Mouse (Mus musculus): ENCODE data around the gene Sdk1. TPM values are rescaled to one million over a fixed set of nuclear protein-coding genes. Genes with fewer than 3 reads are reported as not detected.

Gene Sdk1
- total and polyA plus RNA-seq, 2 experiments from 2014 or later: 1.5 to 13.6 TPM

GRCm38 (mm10) chr5:142022877-142023580, 781.7 kb downstream of the Sdk1 start:
- H3K4me3 ChIP-seq (ENCODE audit: low read depth, low read length): no peak overlapping the region

GRCm38 (mm10) chr5:142024448-142024847, 783.2 kb downstream of the Sdk1 start:
- no peak overlapping the region for H3K4me2 ChIP-seq (ENCODE audit: low read depth)

More at GRCm38 (mm10) chr5:142022877-142023580, 781.7 kb downstream of the Sdk1 start:
- no peak for TF ChIP-seq CTCF (IDR thresholded peaks at IDR 0.05; ENCODE audit: low read depth)
- DNase-seq: no peak
- Histone ChIP-seq H3K36me3 (ENCODE audit: insufficient read depth) (no peaks in the 10 kb centered on the region), H3K9ac (no peak overlapping the region), H3K4me2 (ENCODE audit: low read depth) (no peak overlapping the region), H3K9me3 (ENCODE audit: low read length) (no peaks in the 10 kb centered on the region), H3K27ac (ENCODE audit: low read depth, low read length) (no peak overlapping the region), H3K27me3 (ENCODE audit: insufficient read depth, low read length) (no peaks in the 10 kb centered on the region), H3K4me1 (ENCODE audit: insufficient read depth) (no peaks in the 10 kb centered on the region)
- ATAC-seq: no peak
- 59% methylated on average over 4 of the region's 4 CpGs for WGBS

GRCm38 (mm10) chr5:142036536-142036935, 795.2 kb downstream of the Sdk1 start:
- Histone ChIP-seq H3K4me1 (ENCODE audit: insufficient read depth) (no peaks in the 10 kb centered on the region), H3K4me2 (ENCODE audit: low read depth) (no peak overlapping the region), H3K9me3 (ENCODE audit: low read length) (no peaks in the 10 kb centered on the region), H3K27ac (ENCODE audit: low read depth, low read length) (no peak overlapping the region), H3K36me3 (ENCODE audit: insufficient read depth) (no peaks in the 10 kb centered on the region), H3K27me3 (ENCODE audit: insufficient read depth, low read length) (no peaks in the 10 kb centered on the region), H3K9ac (no peak overlapping the region), H3K4me3 (ENCODE audit: low read depth, low read length) (no peak overlapping the region)
- 64% methylated on average over 9 of the region's 9 CpGs for WGBS
- peak; percentile 31 for DNase-seq
- TF ChIP-seq CTCF (IDR thresholded peaks at IDR 0.05; ENCODE audit: low read depth): no peak
- ATAC-seq: no peak

More at GRCm38 (mm10) chr5:142024448-142024847, 783.2 kb downstream of the Sdk1 start:
- DNase-seq: no peak
- no peak for TF ChIP-seq CTCF (IDR thresholded peaks at IDR 0.05; ENCODE audit: low read depth)
- H3K36me3 ChIP-seq (ENCODE audit: insufficient read depth): no peaks in the 10 kb centered on the region
- WGBS: 77% methylated on average over 12 of the region's 12 CpGs
- no peaks in the 10 kb centered on the region for H3K27me3 ChIP-seq (ENCODE audit: insufficient read depth, low read length)
- H3K4me3 ChIP-seq (ENCODE audit: low read depth, low read length): no peak overlapping the region
- no peak for ATAC-seq
- no peak overlapping the region for H3K27ac ChIP-seq (ENCODE audit: low read depth, low read length)
- no peaks in the 10 kb centered on the region for H3K9me3 ChIP-seq (ENCODE audit: low read length)
- no peak overlapping the region for H3K9ac ChIP-seq
- no peaks in the 10 kb centered on the region for H3K4me1 ChIP-seq (ENCODE audit: insufficient read depth)

- no peaks in the 10 kb centered on the region for H3K27me3 ChIP-seq (ENCODE audit: insufficient read depth, low read length)
- no peak for ATAC-seq
- no peak for DNase-seq
- WGBS: 89% methylated on average over 6 of the region's 6 CpGs
- no peak overlapping the region for H3K27ac ChIP-seq (ENCODE audit: low read depth, low read length)
- H3K9me3 ChIP-seq (ENCODE audit: low read length): no peaks in the 10 kb centered on the region
- H3K4me2 ChIP-seq (ENCODE audit: low read depth): no peak overlapping the region
- H3K4me1 ChIP-seq (ENCODE audit: insufficient read depth): no peaks in the 10 kb centered on the region
- no peak for TF ChIP-seq CTCF (IDR thresholded peaks at IDR 0.05; ENCODE audit: low read depth)
- no peak overlapping the region for H3K4me3 ChIP-seq (ENCODE audit: low read depth, low read length)
- H3K36me3 ChIP-seq (ENCODE audit: insufficient read depth): no peaks in the 10 kb centered on the region
- no peak overlapping the region for H3K9ac ChIP-seq
These were observed 797.9 kb downstream of the Sdk1 start for GRCm38 (mm10) chr5:142039236-142039635.

GRCm38 (mm10) chr5:142039891-142040530, 798.7 kb downstream of the Sdk1 start:
- Histone ChIP-seq H3K4me1 (ENCODE audit: insufficient read depth) (no peaks in the 10 kb centered on the region), H3K27me3 (ENCODE audit: insufficient read depth, low read length) (no peaks in the 10 kb centered on the region), H3K4me2 (ENCODE audit: low read depth) (no peak overlapping the region), H3K27ac (ENCODE audit: low read depth, low read length) (no peak overlapping the region), H3K36me3 (ENCODE audit: insufficient read depth) (no peaks in the 10 kb centered on the region), H3K9ac (no peak overlapping the region), H3K4me3 (ENCODE audit: low read depth, low read length) (no peak overlapping the region), H3K9me3 (ENCODE audit: low read length) (no peaks in the 10 kb centered on the region)
- TF ChIP-seq CTCF (IDR thresholded peaks at IDR 0.05; ENCODE audit: low read depth): no peak
- DNase-seq (no peak), ATAC-seq (no peak)
- 84% methylated on average over 4 of the region's 4 CpGs for WGBS

- no peaks in the 10 kb centered on the region for H3K36me3 ChIP-seq (ENCODE audit: insufficient read depth)
- no peaks in the 10 kb centered on the region for H3K9me3 ChIP-seq (ENCODE audit: low read length)
- no peak overlapping the region for H3K4me3 ChIP-seq (ENCODE audit: low read depth, low read length)
- H3K4me2 ChIP-seq (ENCODE audit: low read depth): no peak overlapping the region
- H3K27ac ChIP-seq (ENCODE audit: low read depth, low read length): no peak overlapping the region
- WGBS: 69% methylated on average over 8 of the region's 8 CpGs
- TF ChIP-seq CTCF (IDR thresholded peaks at IDR 0.05; ENCODE audit: low read depth): no peak
- no peak overlapping the region for H3K9ac ChIP-seq
- H3K27me3 ChIP-seq (ENCODE audit: insufficient read depth, low read length): no peaks in the 10 kb centered on the region
- DNase-seq (no peak), ATAC-seq (no peak)
- H3K4me1 ChIP-seq (ENCODE audit: insufficient read depth): no peaks in the 10 kb centered on the region
These were observed 800.0 kb downstream of the Sdk1 start for GRCm38 (mm10) chr5:142041226-142041802.

- no peak overlapping the region for H3K9ac ChIP-seq
- no peak overlapping the region for H3K4me2 ChIP-seq (ENCODE audit: low read depth)
- H3K4me3 ChIP-seq (ENCODE audit: low read depth, low read length): no peak overlapping the region
- WGBS: 57% methylated on average over 4 of the region's 4 CpGs
- no peak for TF ChIP-seq CTCF (IDR thresholded peaks at IDR 0.05; ENCODE audit: low read depth)
- no peak overlapping the region for H3K27ac ChIP-seq (ENCODE audit: low read depth, low read length)
- no peaks in the 10 kb centered on the region for H3K4me1 ChIP-seq (ENCODE audit: insufficient read depth)
- ATAC-seq (peak; percentile 72), DNase-seq (peak; percentile 63)
- no peaks in the 10 kb centered on the region for H3K9me3 ChIP-seq (ENCODE audit: low read length)
- no peaks in the 10 kb centered on the region for H3K27me3 ChIP-seq (ENCODE audit: insufficient read depth, low read length)
- no peaks in the 10 kb centered on the region for H3K36me3 ChIP-seq (ENCODE audit: insufficient read depth)
These were observed 820.5 kb downstream of the Sdk1 start for GRCm38 (mm10) chr5:142061781-142062180.

Data from forebrain, postnatal 0 days (tissue).